Mouse (Mus musculus) neural tube, embryonic 13.5 days (tissue): Measurements from ENCODE around the gene Itgb2. TPM values are rescaled to one million over a fixed set of nuclear protein-coding genes. Genes with fewer than 3 reads are reported as not detected.

ENCODE experiments used
- ATAC-seq: fragments of 200-750 bp; cut with Nextera tagmentation; 2 replicates; pipeline ENCODE4 v1.8.0; 2017; ENCODE audit warnings: low read depth, mild to moderate bottlenecking, moderate TSS enrichment, moderate library complexity
- H3K27ac ChIP-seq: fragments of 300-500 bp; sonication (generic); replicated peaks from 2 replicates; pipeline ENCODE4 v1.5.1; 2015; ENCODE audit warnings: moderate library complexity, mild to moderate bottlenecking, inconsistent platforms
- H3K27me3 ChIP-seq: fragments of 300-500 bp; sonication (generic); 2 replicates; pipeline ENCODE4 v1.6.1; 2015; ENCODE audit warnings: mild to moderate bottlenecking, inconsistent platforms
- H3K36me3 ChIP-seq: fragments of 300-500 bp; sonication (generic); 2 replicates; pipeline ENCODE4 v1.6.1; 2015; ENCODE audit warnings: mild to moderate bottlenecking, inconsistent platforms
- H3K4me1 ChIP-seq: fragments of 300-500 bp; sonication (generic); replicated peaks from 2 replicates; pipeline ENCODE4 v1.6.1; 2015; ENCODE audit warnings: inconsistent platforms
- H3K4me2 ChIP-seq: fragments of 300-500 bp; sonication (generic); 2 replicates; pipeline ENCODE4 v1.6.1; 2015; ENCODE audit warnings: inconsistent platforms, mild to moderate bottlenecking, moderate library complexity
- H3K4me3 ChIP-seq: fragments of 300-500 bp; sonication (generic); 2 replicates; pipeline ENCODE4 v1.5.1; 2015; ENCODE audit warnings: mild to moderate bottlenecking, inconsistent platforms
- H3K9ac ChIP-seq: fragments of 300-500 bp; sonication (generic); 2 replicates; pipeline ENCODE4 v1.6.1; 2015; ENCODE audit warnings: moderate library complexity, mild to moderate bottlenecking, inconsistent platforms
- H3K9me3 ChIP-seq: fragments of 300-500 bp; sonication (generic); 2 replicates; pipeline ENCODE4 v1.6.1; 2016; ENCODE audit warnings: inconsistent platforms
- WGBS: fragments of 180-500 bp; shearing (Covaris S2); methylation state at CpG from one replicate; pipeline ENCODE4 v1.1.7; 2015; 5-methylcytosine and 5-hydroxymethylcytosine counted together
- polyA plus RNA-seq: library from polyadenylated mRNA; unstranded; fragments of >200 nt; fragmentation: Nextera tagmentation; extraction: Ambion mirVana; gene quantifications from 2 replicates; pipeline ENCODE4 v1.2.1, GENCODE M21; 2015

The Itgb2 gene
- polyA plus RNA-seq, 1 experiment from 2014 or later = 1.0 TPM

- Histone ChIP-seq H3K4me1 (peaks cover 3% of the 10 kb centered on the region; the same call in 1 of the 2 replicates), H3K27me3 (no peaks in the 10 kb centered on the region), H3K4me3 (no peak overlapping the region), H3K9ac (no peak overlapping the region), H3K36me3 (peaks cover 76% of the 10 kb centered on the region), H3K9me3 (no peaks in the 10 kb centered on the region), H3K4me2 (no peak overlapping the region), H3K27ac (no peak overlapping the region)
- WGBS = 83% methylated on average over 5 of the region's 5 CpGs
- ATAC-seq = no peak
Observed at GRCm38 (mm10) chr10:77506526-77506925, 23.5 kb upstream of the Itgb2 start.

- H3K4me1 ChIP-seq = peaks cover 3% of the 10 kb centered on the region; the same call in 1 of the 2 replicates
- H3K27me3 ChIP-seq = no peaks in the 10 kb centered on the region
- no peak overlapping the region for H3K4me3 ChIP-seq
- peaks cover 76% of the 10 kb centered on the region for H3K36me3 ChIP-seq
- no peak overlapping the region for H3K27ac ChIP-seq
- ATAC-seq = no peak
- 91% methylated on average over 13 of the region's 13 CpGs for WGBS
- H3K9ac ChIP-seq = no peak overlapping the region
- no peaks in the 10 kb centered on the region for H3K9me3 ChIP-seq
- no peak overlapping the region for H3K4me2 ChIP-seq
Observed at GRCm38 (mm10) chr10:77506961-77507577, 23.0 kb upstream of the Itgb2 start.

GRCm38 (mm10) chr10:77507779-77508178 lies 22.3 kb upstream of the Itgb2 start:
- H3K27me3 ChIP-seq = no peaks in the 10 kb centered on the region
- H3K36me3 ChIP-seq = peaks cover 76% of the 10 kb centered on the region
- peaks cover 3% of the 10 kb centered on the region; the same call in 1 of the 2 replicates for H3K4me1 ChIP-seq
- H3K9me3 ChIP-seq = no peaks in the 10 kb centered on the region
- H3K9ac ChIP-seq = no peak overlapping the region
- H3K27ac ChIP-seq = no peak overlapping the region
- 96% methylated on average over 4 of the region's 4 CpGs for WGBS
- H3K4me2 ChIP-seq = no peak overlapping the region
- ATAC-seq = no peak
- no peak overlapping the region for H3K4me3 ChIP-seq

GRCm38 (mm10) chr10:77508744-77509143 lies 21.3 kb upstream of the Itgb2 start:
- H3K9ac ChIP-seq = no peak overlapping the region
- no peak overlapping the region for H3K27ac ChIP-seq
- no peak for ATAC-seq
- H3K4me1 ChIP-seq = peaks cover 4% of the 10 kb centered on the region; the same call in 1 of the 2 replicates
- WGBS = 91% methylated on average over 3 of the region's 3 CpGs
- H3K36me3 ChIP-seq = peaks cover 74% of the 10 kb centered on the region
- H3K27me3 ChIP-seq = no peaks in the 10 kb centered on the region
- H3K4me2 ChIP-seq = no peak overlapping the region
- H3K4me3 ChIP-seq = no peak overlapping the region
- H3K9me3 ChIP-seq = no peaks in the 10 kb centered on the region

GRCm38 (mm10) chr10:77509403-77510187 lies 20.5 kb upstream of the Itgb2 start:
- H3K9ac ChIP-seq = no peak overlapping the region; the same call in 1 of the 2 replicates
- H3K4me2 ChIP-seq = no peak overlapping the region
- no peaks in the 10 kb centered on the region for H3K27me3 ChIP-seq
- H3K9me3 ChIP-seq = no peaks in the 10 kb centered on the region
- no peak overlapping the region for H3K27ac ChIP-seq
- no peak overlapping the region for H3K4me3 ChIP-seq
- ATAC-seq = peak; percentile 83
- H3K36me3 ChIP-seq = peaks cover 75% of the 10 kb centered on the region
- H3K4me1 ChIP-seq = peaks cover 12% of the 10 kb centered on the region
- WGBS = 54% methylated on average over 12 of the region's 12 CpGs

- no peak for ATAC-seq
- WGBS = 84% methylated on average over 15 of the region's 15 CpGs
- peaks cover 19% of the 10 kb centered on the region for H3K4me1 ChIP-seq
- peaks cover 67% of the 10 kb centered on the region for H3K36me3 ChIP-seq
- H3K4me3 ChIP-seq = no peak overlapping the region
- no peaks in the 10 kb centered on the region for H3K9me3 ChIP-seq
- H3K4me2 ChIP-seq = no peak overlapping the region
- no peaks in the 10 kb centered on the region for H3K27me3 ChIP-seq
- H3K27ac ChIP-seq = no peak overlapping the region
- H3K9ac ChIP-seq = no peak overlapping the region; the same call in 1 of the 2 replicates
Observed at GRCm38 (mm10) chr10:77510225-77510982, 19.6 kb upstream of the Itgb2 start.

- Histone ChIP-seq H3K9me3 (no peaks in the 10 kb centered on the region), H3K27me3 (no peaks in the 10 kb centered on the region), H3K4me3 (peak within 1 kb of the TSS; percentile 86), H3K36me3 (peaks cover 34% of the 10 kb centered on the region), H3K4me1 (peaks cover 26% of the 10 kb centered on the region), H3K9ac (peak within 1 kb of the TSS; percentile 93), H3K4me2 (peak within 1 kb of the TSS; percentile 94), H3K27ac (peak within 1 kb of the TSS; percentile 86)
- WGBS = under 1% methylated on average over 74 of the region's 75 CpGs
- ATAC-seq = peak; percentile 94
Observed at GRCm38 (mm10) chr10:77515385-77516348, 14.4 kb upstream of the Itgb2 start, which contains the start of gene Fam207a. TSS of gene Fam207a (minus strand) at chr10:77515785.

- Histone ChIP-seq H3K27ac (peak overlapping the region; percentile 86), H3K9me3 (no peaks in the 10 kb centered on the region), H3K36me3 (peaks cover 26% of the 10 kb centered on the region), H3K4me2 (peak overlapping the region; percentile 94), H3K4me1 (peaks cover 26% of the 10 kb centered on the region), H3K9ac (peak overlapping the region; percentile 93), H3K27me3 (no peaks in the 10 kb centered on the region), H3K4me3 (peak overlapping the region; percentile 86)
- WGBS = 53% methylated on average over 14 of the region's 14 CpGs
- peak; percentile 47; the same call in 1 of the 2 replicates for ATAC-seq
Observed at GRCm38 (mm10) chr10:77516379-77516951, 13.6 kb upstream of the Itgb2 start.

GRCm38 (mm10) chr10:77517066-77517620 lies 12.9 kb upstream of the Itgb2 start:
- Histone ChIP-seq H3K27me3 (0 out of 2 replicates have a peak, but pooled peaks cover 2% of the 10 kb centered on the region), H3K9ac (0 out of 2 replicates have a peak overlapping the region, but pooled peaks have one; percentile 93), H3K36me3 (peaks cover 19% of the 10 kb centered on the region), H3K4me2 (0 out of 2 replicates have a peak overlapping the region, but pooled peaks have one; percentile 94), H3K4me1 (peaks cover 26% of the 10 kb centered on the region), H3K27ac (no peak overlapping the region), H3K9me3 (no peaks in the 10 kb centered on the region), H3K4me3 (no peak overlapping the region)
- WGBS = 23% methylated on average over 20 of the region's 20 CpGs
- ATAC-seq = no peak

GRCm38 (mm10) chr10:77517801-77518200 lies 12.3 kb upstream of the Itgb2 start:
- Histone ChIP-seq H3K4me2 (no peak overlapping the region), H3K9me3 (no peaks in the 10 kb centered on the region), H3K36me3 (peaks cover 13% of the 10 kb centered on the region), H3K4me3 (no peak overlapping the region), H3K27ac (no peak overlapping the region), H3K9ac (no peak overlapping the region), H3K4me1 (peaks cover 29% of the 10 kb centered on the region), H3K27me3 (0 out of 2 replicates have a peak, but pooled peaks cover 6% of the 10 kb centered on the region)
- no peak for ATAC-seq
- WGBS = 93% methylated on average over 5 of the region's 5 CpGs
